Mouse (Mus musculus): ENCODE results near the gene Smim13.

DNA sequence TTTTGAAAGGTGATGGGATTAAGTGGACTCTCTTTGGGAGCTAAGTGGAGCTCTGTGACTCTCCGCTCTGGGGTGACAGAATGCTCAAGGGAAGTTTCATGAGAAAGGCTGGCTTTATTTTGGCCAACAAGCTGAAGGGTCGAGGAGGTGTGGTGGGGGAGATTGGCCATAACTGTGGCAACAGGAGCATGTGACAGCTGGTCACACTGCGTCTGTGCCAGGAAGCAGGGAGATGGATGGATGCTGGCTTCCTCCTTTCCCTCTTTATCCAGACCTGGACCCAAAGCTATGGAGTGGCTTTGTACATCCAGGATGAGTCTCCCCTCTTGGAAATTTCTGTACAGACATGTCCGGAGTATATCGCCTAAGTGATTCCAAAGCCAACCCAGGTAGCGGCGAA, 16.4 kb upstream of the Smim13 start:
- TF ChIP-seq CHD2 (IDR thresholded peaks at IDR 0.05; ENCODE audit: low read depth, low read length) = no peak
- TF ChIP-seq ZNF384 (IDR thresholded peaks at IDR 0.05; ENCODE audit: low read depth, low read length) = no peak
- no peak for TF ChIP-seq MAFK (IDR thresholded peaks at IDR 0.05; ENCODE audit: insufficient read depth, low read depth, low read length)
